Mouse (Mus musculus): Measurements from ENCODE around the gene Nsun2.

- TF ChIP-seq CTCF (IDR thresholded peaks at IDR 0.05; ENCODE audit: low read depth) (no peak), EP300 (IDR thresholded peaks at IDR 0.05; ENCODE audit: low read depth) (no peak)
Observed at GRCm38 (mm10) chr13:69601321-69601720, 67.8 kb downstream of the Nsun2 start.
